Mouse (Mus musculus): Measurements from ENCODE around the gene Grin2b. TPM values are rescaled to one million over a fixed set of nuclear protein-coding genes. Genes with fewer than 3 reads are reported as not detected.

Grin2b gene
- polyA plus RNA-seq, 2 experiments = 0.39 to 3.7 TPM

GRCm38 (mm10) chr6:135970716-135971318, 202.5 kb downstream of the Grin2b start:
- no peak overlapping the region for H3K4me2 ChIP-seq (replicated peaks; ENCODE audit: low read depth, low read length, severe bottlenecking)
- H3K4me3 ChIP-seq (replicated peaks; ENCODE audit: low read length) = no peak overlapping the region
- H3K9ac ChIP-seq (ENCODE audit: low read depth, low read length, severe bottlenecking) = no peak overlapping the region
- no peaks in the 10 kb centered on the region for H3K9me3 ChIP-seq (ENCODE audit: control insufficient read depth, low read length)
- TF ChIP-seq POLR2A (IDR thresholded peaks at IDR 0.05; ENCODE audit: borderline replicate concordance, extremely low read depth, insufficient read depth, insufficient read length) = no peak
- H3K4me1 ChIP-seq (ENCODE audit: control insufficient read depth, insufficient read depth, low read length) = no peaks in the 10 kb centered on the region; the same call in 1 of the 2 replicates
- H3K27ac ChIP-seq (replicated peaks; ENCODE audit: low read depth, low read length) = no peak overlapping the region
- H3K36me3 ChIP-seq (ENCODE audit: control insufficient read depth, insufficient read depth, low read length) = no peaks in the 10 kb centered on the region
- H3K27me3 ChIP-seq (ENCODE audit: control insufficient read depth, insufficient read depth, low read length) = no peaks in the 10 kb centered on the region
- ATAC-seq (ENCODE audit: low FRiP score, low read depth) (no peak), DNase-seq (ENCODE audit: low spot score) (no peak)
- WGBS = 36% methylated on average over 3 of the region's 3 CpGs

GRCm38 (mm10) chr6:135961766-135962165, 211.5 kb downstream of the Grin2b start:
- Histone ChIP-seq H3K27me3 (ENCODE audit: control insufficient read depth, insufficient read depth, low read length) (no peaks in the 10 kb centered on the region), H3K9ac (ENCODE audit: low read depth, low read length, severe bottlenecking) (no peak overlapping the region), H3K4me1 (ENCODE audit: control insufficient read depth, insufficient read depth, low read length) (no peaks in the 10 kb centered on the region), H3K4me3 (replicated peaks; ENCODE audit: low read length) (no peak overlapping the region), H3K36me3 (ENCODE audit: control insufficient read depth, insufficient read depth, low read length) (no peaks in the 10 kb centered on the region), H3K4me2 (replicated peaks; ENCODE audit: low read depth, low read length, severe bottlenecking) (no peak overlapping the region), H3K9me3 (ENCODE audit: control insufficient read depth, low read length) (no peaks in the 10 kb centered on the region), H3K27ac (replicated peaks; ENCODE audit: low read depth, low read length) (no peak overlapping the region)
- TF ChIP-seq POLR2A (IDR thresholded peaks at IDR 0.05; ENCODE audit: borderline replicate concordance, extremely low read depth, insufficient read depth, insufficient read length) = no peak
- WGBS = 59% methylated on average over 9 of the region's 9 CpGs
- ATAC-seq (ENCODE audit: low FRiP score, low read depth) (no peak), DNase-seq (ENCODE audit: low spot score) (no peak)

GRCm38 (mm10) chr6:135959629-135960028, 213.7 kb downstream of the Grin2b start:
- Histone ChIP-seq H3K36me3 (ENCODE audit: control insufficient read depth, insufficient read depth, low read length) (no peaks in the 10 kb centered on the region), H3K4me3 (replicated peaks; ENCODE audit: low read length) (no peak overlapping the region), H3K4me1 (ENCODE audit: control insufficient read depth, insufficient read depth, low read length) (no peaks in the 10 kb centered on the region), H3K9me3 (ENCODE audit: control insufficient read depth, low read length) (no peaks in the 10 kb centered on the region), H3K9ac (ENCODE audit: low read depth, low read length, severe bottlenecking) (no peak overlapping the region), H3K27me3 (ENCODE audit: control insufficient read depth, insufficient read depth, low read length) (no peaks in the 10 kb centered on the region), H3K4me2 (replicated peaks; ENCODE audit: low read depth, low read length, severe bottlenecking) (no peak overlapping the region), H3K27ac (replicated peaks; ENCODE audit: low read depth, low read length) (no peak overlapping the region)
- WGBS = 91% methylated on average over 10 of the region's 10 CpGs
- no peak for DNase-seq (ENCODE audit: low spot score)
- no peak for ATAC-seq (ENCODE audit: low FRiP score, low read depth)
- TF ChIP-seq POLR2A (IDR thresholded peaks at IDR 0.05; ENCODE audit: borderline replicate concordance, extremely low read depth, insufficient read depth, insufficient read length) = no peak

GRCm38 (mm10) chr6:135951666-135952065, 221.6 kb downstream of the Grin2b start:
- DNase-seq (ENCODE audit: low spot score) (no peak), ATAC-seq (ENCODE audit: low FRiP score, low read depth) (no peak)
- H3K4me1 ChIP-seq (ENCODE audit: control insufficient read depth, insufficient read depth, low read length) = no peaks in the 10 kb centered on the region
- H3K4me2 ChIP-seq (replicated peaks; ENCODE audit: low read depth, low read length, severe bottlenecking) = no peak overlapping the region
- H3K27ac ChIP-seq (replicated peaks; ENCODE audit: low read depth, low read length) = no peak overlapping the region
- no peak overlapping the region for H3K4me3 ChIP-seq (replicated peaks; ENCODE audit: low read length)
- no peak overlapping the region for H3K9ac ChIP-seq (ENCODE audit: low read depth, low read length, severe bottlenecking)
- no peak for TF ChIP-seq POLR2A (IDR thresholded peaks at IDR 0.05; ENCODE audit: borderline replicate concordance, extremely low read depth, insufficient read depth, insufficient read length)
- 86% methylated on average over 5 of the region's 5 CpGs for WGBS
- no peaks in the 10 kb centered on the region for H3K36me3 ChIP-seq (ENCODE audit: control insufficient read depth, insufficient read depth, low read length)
- no peaks in the 10 kb centered on the region for H3K9me3 ChIP-seq (ENCODE audit: control insufficient read depth, low read length)
- H3K27me3 ChIP-seq (ENCODE audit: control insufficient read depth, insufficient read depth, low read length) = no peaks in the 10 kb centered on the region

- TF ChIP-seq POLR2A (IDR thresholded peaks at IDR 0.05; ENCODE audit: borderline replicate concordance, extremely low read depth, insufficient read depth, insufficient read length) = no peak
- no peaks in the 10 kb centered on the region for H3K4me1 ChIP-seq (ENCODE audit: control insufficient read depth, insufficient read depth, low read length)
- no peak overlapping the region for H3K27ac ChIP-seq (replicated peaks; ENCODE audit: low read depth, low read length)
- H3K36me3 ChIP-seq (ENCODE audit: control insufficient read depth, insufficient read depth, low read length) = no peaks in the 10 kb centered on the region
- no peak overlapping the region for H3K4me2 ChIP-seq (replicated peaks; ENCODE audit: low read depth, low read length, severe bottlenecking)
- WGBS = 78% methylated on average over 5 of the region's 5 CpGs
- ATAC-seq (ENCODE audit: low FRiP score, low read depth) = no peak
- DNase-seq (ENCODE audit: low spot score) = no peak
- no peaks in the 10 kb centered on the region for H3K27me3 ChIP-seq (ENCODE audit: control insufficient read depth, insufficient read depth, low read length)
- no peak overlapping the region for H3K9ac ChIP-seq (ENCODE audit: low read depth, low read length, severe bottlenecking)
- no peaks in the 10 kb centered on the region for H3K9me3 ChIP-seq (ENCODE audit: control insufficient read depth, low read length)
- H3K4me3 ChIP-seq (replicated peaks; ENCODE audit: low read length) = no peak overlapping the region
Observed at GRCm38 (mm10) chr6:135945511-135945910, 227.8 kb downstream of the Grin2b start.
